Mouse (Mus musculus) embryonic fibroblast, embryonic 13.5 days (primary cell): ENCODE results near the gene Rpn2.

Experiments
- CTCF ChIP-seq: IDR thresholded peaks from 2 replicates; pipeline ENCODE4 v1.5.1; 2011; ENCODE audit warnings: mild to moderate bottlenecking, control low read depth, low read length, moderate library complexity, borderline replicate concordance; ENCODE audit not compliant: insufficient read depth
- POLR2A ChIP-seq: IDR thresholded peaks from 2 replicates; pipeline ENCODE4 v1.6.1; 2011; ENCODE audit warnings: low read depth, mild to moderate bottlenecking, control low read depth, low read length, moderate library complexity

- TF ChIP-seq POLR2A, result no peak
- peak; percentile 76; the same call in 1 of the 2 replicates for TF ChIP-seq CTCF
Observed at GRCm38 (mm10) chr2:157338663-157339062, 59.8 kb downstream of the Rpn2 start.
